Mouse (Mus musculus): ENCODE measurements at regions not wholly inside any gene's neighbourhood (a gene's known extent, or its start where the extent isn't known, plus 50 kb on each side); places are given as distances from the start of the nearest gene placed in this dataset.

Small RNA genes in the stretch of these regions (microRNA-seq; reads per million reads assigned to microRNA genes)
- 0 reads per million in 2 experiments for gene Gm24321
- 0 reads per million in 2 experiments for gene Gm25252
- 0 reads per million in 2 experiments for gene Gm25750
- 0 to 0.41 reads per million in 2 experiments for gene Gm27379
- 0 reads per million in 2 experiments for gene Gm44322
- 119 to 136 reads per million in 2 experiments for gene Mir1193
- gene Mir1197: 0.20 to 1.0 reads per million in 2 experiments
- 572 to 644 reads per million in 2 experiments for gene Mir134
- gene Mir154: 845 to 896 reads per million in 2 experiments
- gene Mir299a: 0 to 0.35 reads per million in 2 experiments
- gene Mir299b: 0 reads per million in 2 experiments
- 107 to 153 reads per million in 2 experiments for gene Mir300
- 24.9 to 36.4 reads per million in 2 experiments for gene Mir3072
- 101 to 117 reads per million in 2 experiments for gene Mir323
- gene Mir329: 115 to 171 reads per million in 2 experiments
- 414 to 589 reads per million in 2 experiments for gene Mir369
- gene Mir376a: 0 reads per million in 2 experiments
- 26.6 to 47.3 reads per million in 2 experiments for gene Mir376b
- 130 to 270 reads per million in 2 experiments for gene Mir376c
- 30.4 to 56.9 reads per million in 2 experiments for gene Mir377
- 3,142 to 5,293 reads per million in 2 experiments for gene Mir379
- gene Mir380: 0 reads per million in 2 experiments
- gene Mir381: 418 to 664 reads per million in 2 experiments
- 1,397 to 1,687 reads per million in 2 experiments for gene Mir382
- 0 reads per million in 2 experiments for gene Mir409
- gene Mir410: 32.1 to 43.5 reads per million in 2 experiments
- 4,055 to 4,143 reads per million in 2 experiments for gene Mir411
- 51.1 to 53.6 reads per million in 2 experiments for gene Mir412
- 0 reads per million in 2 experiments for gene Mir453
- gene Mir485: 159 to 222 reads per million in 2 experiments
- gene Mir487b: 1,685 to 1,970 reads per million in 2 experiments
- 96.3 to 118 reads per million in 2 experiments for gene Mir494
- 27.0 to 35.9 reads per million in 2 experiments for gene Mir495
- 42.1 to 71.9 reads per million in 2 experiments for gene Mir496a
- 0 reads per million in 2 experiments for gene Mir539
- 3,123 to 3,656 reads per million in 2 experiments for gene Mir541
- gene Mir543: 64.6 to 187 reads per million in 2 experiments
- 0.20 to 1.4 reads per million in 2 experiments for gene Mir544
- 0 reads per million in 2 experiments for gene Mir654
- gene Mir666: 40.9 to 88.5 reads per million in 2 experiments
- 79.5 to 125 reads per million in 2 experiments for gene Mir667
- 60.9 to 142 reads per million in 2 experiments for gene Mir668
- 71.9 to 72.8 reads per million in 2 experiments for gene Mir679
- 0 to 0.41 reads per million in 2 experiments for gene Mir758
- 0 reads per million in 2 experiments for gene Mir882
